Mouse (Mus musculus) splenic B cell, adult 2 months (primary cell): ENCODE data around the gene Arl8a.

Experiments used
- DNase-seq: peaks from one replicate; pipeline ENCODE4 v3.0.0-alpha.2; 2011; ENCODE audit warnings: low read depth, low spot score
- H3K27me3 ChIP-seq: 2 replicates; pipeline ENCODE4 v1.6.1; 2012; ENCODE audit warnings: mild to moderate bottlenecking, low read length, moderate library complexity, mixed read lengths; ENCODE audit not compliant: control insufficient read depth, poor library complexity, insufficient read depth, severe bottlenecking
- H3K36me3 ChIP-seq: 2 replicates; pipeline ENCODE4 v1.6.1; 2012; ENCODE audit warnings: mild to moderate bottlenecking, low read length, moderate library complexity, mixed read lengths; ENCODE audit not compliant: control insufficient read depth, poor library complexity, insufficient read depth, severe bottlenecking

The Arl8a gene

GRCm38 (mm10) chr1:135129543-135130183 lies 17.0 kb upstream of the Arl8a start:
- H3K36me3 ChIP-seq: no peaks in the 10 kb centered on the region
- H3K27me3 ChIP-seq: no peaks in the 10 kb centered on the region
- no peak for DNase-seq

GRCm38 (mm10) chr1:135130376-135131018 lies 16.1 kb upstream of the Arl8a start:
- H3K27me3 ChIP-seq: no peaks in the 10 kb centered on the region
- no peak for DNase-seq
- H3K36me3 ChIP-seq: no peaks in the 10 kb centered on the region; the same call in 1 of the 2 replicates

- H3K36me3 ChIP-seq: peaks cover under 1% of the 10 kb centered on the region; the same call in 1 of the 2 replicates
- peak; percentile 64 for DNase-seq
- H3K27me3 ChIP-seq: no peaks in the 10 kb centered on the region
These were observed 15.6 kb upstream of the Arl8a start for GRCm38 (mm10) chr1:135131034-135131433.

GRCm38 (mm10) chr1:135131560-135131959 lies 15.1 kb upstream of the Arl8a start:
- Histone ChIP-seq H3K27me3 (no peaks in the 10 kb centered on the region), H3K36me3 (peaks cover 3% of the 10 kb centered on the region; the same call in 1 of the 2 replicates)
- no peak for DNase-seq

GRCm38 (mm10) chr1:135132473-135132872 lies 14.2 kb upstream of the Arl8a start, which contains the start of gene Ptpn7:
TSS of gene Ptpn7 (plus strand) at chr1:135132700.
- peaks cover 4% of the 10 kb centered on the region for H3K36me3 ChIP-seq
- DNase-seq: peak; percentile 92
- no peaks in the 10 kb centered on the region for H3K27me3 ChIP-seq

- Histone ChIP-seq H3K27me3 (no peaks in the 10 kb centered on the region), H3K36me3 (peaks cover 6% of the 10 kb centered on the region)
- peak; percentile 63 for DNase-seq
These were observed 13.7 kb upstream of the Arl8a start for GRCm38 (mm10) chr1:135132893-135133369.

- Histone ChIP-seq H3K27me3 (no peaks in the 10 kb centered on the region), H3K36me3 (peaks cover 8% of the 10 kb centered on the region)
- DNase-seq: no peak
These were observed 12.8 kb upstream of the Arl8a start for GRCm38 (mm10) chr1:135133678-135134435.

GRCm38 (mm10) chr1:135135111-135135787 lies 11.4 kb upstream of the Arl8a start:
- DNase-seq: no peak
- Histone ChIP-seq H3K36me3 (peaks cover 15% of the 10 kb centered on the region), H3K27me3 (no peaks in the 10 kb centered on the region)

- Histone ChIP-seq H3K27me3 (no peaks in the 10 kb centered on the region), H3K36me3 (peaks cover 17% of the 10 kb centered on the region)
- peak; percentile 90 for DNase-seq
These were observed 10.1 kb upstream of the Arl8a start for GRCm38 (mm10) chr1:135136500-135136899.

- H3K36me3 ChIP-seq: peaks cover 24% of the 10 kb centered on the region
- DNase-seq: peak; percentile 29
- no peaks in the 10 kb centered on the region for H3K27me3 ChIP-seq
These were observed 6.7 kb upstream of the Arl8a start for GRCm38 (mm10) chr1:135139906-135140305.

- H3K27me3 ChIP-seq: no peaks in the 10 kb centered on the region
- DNase-seq: no peak
- peaks cover 20% of the 10 kb centered on the region for H3K36me3 ChIP-seq
These were observed 4.2 kb upstream of the Arl8a start for GRCm38 (mm10) chr1:135142452-135142851.

GRCm38 (mm10) chr1:135143940-135144339 lies 2.7 kb upstream of the Arl8a start:
- H3K27me3 ChIP-seq: no peaks in the 10 kb centered on the region
- H3K36me3 ChIP-seq: peaks cover 16% of the 10 kb centered on the region
- DNase-seq: no peak

- Histone ChIP-seq H3K36me3 (peaks cover 4% of the 10 kb centered on the region; the same call in 1 of the 2 replicates), H3K27me3 (no peaks in the 10 kb centered on the region)
- DNase-seq: peak; percentile 76
These were observed 500 bp downstream of the Arl8a start for GRCm38 (mm10) chr1:135146946-135147701.

GRCm38 (mm10) chr1:135147702-135148058 lies 1.1 kb downstream of the Arl8a start:
- H3K27me3 ChIP-seq: no peaks in the 10 kb centered on the region
- DNase-seq: no peak

More at GRCm38 (mm10) chr1:135147702-135148058, 1.1 kb downstream of the Arl8a start:
- peaks cover 3% of the 10 kb centered on the region; the same call in 1 of the 2 replicates for H3K36me3 ChIP-seq
